Mouse (Mus musculus) CH12.LX (cell line): Measurements from ENCODE around the gene Ap4m1. TPM values are rescaled to one million over a fixed set of nuclear protein-coding genes. Genes with fewer than 3 reads are reported as not detected.

ENCODE experiments used
- DNase-seq: peaks from one replicate; pipeline ENCODE4 v3.0.0-alpha.2; 2013; ENCODE audit errors: extremely low read depth
- H3K27ac ChIP-seq: 2 replicates; pipeline ENCODE4 v1.5.1; 2012; ENCODE audit warnings: low read depth, mild to moderate bottlenecking, control low read depth, moderate library complexity; ENCODE audit not compliant: insufficient read depth
- H3K27me3 ChIP-seq: replicated peaks from 2 replicates; pipeline ENCODE3; 2012; ENCODE audit warnings: inconsistent platforms
- H3K36me3 ChIP-seq, 2 experiments: replicated peaks in 1 of 2; 2 replicates each; pipeline versions ENCODE3 to v1.6.1; 2012; ENCODE audit warnings: inconsistent platforms in 1 of 2, low read length in 1 of 2, mild to moderate bottlenecking in 1 of 2, mixed read lengths in 1 of 2, moderate library complexity in 1 of 2; ENCODE audit not compliant: control insufficient read depth in 1 of 2, insufficient read depth in 1 of 2
- H3K4me1 ChIP-seq, 2 experiments: 2 replicates each; pipeline ENCODE4 v1.6.1; 2012; ENCODE audit warnings: inconsistent platforms in 1 of 2, moderate library complexity in 1 of 2; ENCODE audit not compliant: insufficient read depth in 2 of 2, control insufficient read depth in 1 of 2
- H3K4me2 ChIP-seq: 2 replicates; pipeline ENCODE4 v1.6.1; 2012; ENCODE audit warnings: low read depth, mild to moderate bottlenecking, control low read depth; ENCODE audit not compliant: poor library complexity, insufficient read depth, severe bottlenecking
- H3K4me3 ChIP-seq, 3 experiments: fragments of 150-350 bp in 1 of 3; sonication (generic) in 1 of 3; replicated peaks in 1 of 3; 2 replicates each; pipeline versions ENCODE3 to v1.5.1; 2011 to 2012; ENCODE audit warnings: low read depth in 2 of 3, low read length in 2 of 3, mild to moderate bottlenecking in 2 of 3, moderate library complexity in 2 of 3, control low read depth in 1 of 3, improper control_type of control experiment in 1 of 3, inconsistent platforms in 1 of 3, mixed read lengths in 1 of 3; ENCODE audit not compliant: poor library complexity in 1 of 3
- H3K79me2 ChIP-seq: replicated peaks from 2 replicates; pipeline ENCODE4 v1.6.1; 2012; ENCODE audit warnings: mild to moderate bottlenecking, moderate library complexity; ENCODE audit not compliant: control insufficient read depth, poor library complexity, insufficient read depth, severe bottlenecking; ENCODE audit errors: extremely low read depth
- H3K9ac ChIP-seq: 2 replicates; pipeline ENCODE4 v1.6.1; 2012; ENCODE audit warnings: low read depth, mild to moderate bottlenecking, control low read depth, moderate library complexity; ENCODE audit not compliant: insufficient read depth
- H3K9me3 ChIP-seq: replicated peaks from 2 replicates; pipeline ENCODE3; 2012; ENCODE audit warnings: low read length, inconsistent platforms, mixed read lengths
- CTCF ChIP-seq, 2 experiments: IDR thresholded peaks in 1 of 2; conservative IDR thresholded peaks in 1 of 2; 2 replicates each; pipeline ENCODE4 v1.5.1; 2011 to 2012; ENCODE audit warnings: low read depth in 2 of 2, low read length in 2 of 2, improper control_type of control experiment in 1 of 2, inconsistent platforms in 1 of 2, mild to moderate bottlenecking in 1 of 2, moderate library complexity in 1 of 2
- E2F4 ChIP-seq: IDR thresholded peaks from 2 replicates; pipeline ENCODE4 v1.6.1; 2011; ENCODE audit warnings: low read depth, low read length, improper control_type of control experiment; ENCODE audit not compliant: insufficient replicate concordance
- ELF1 ChIP-seq: IDR thresholded peaks from 2 replicates; pipeline ENCODE4 v1.6.1; 2014; ENCODE audit warnings: low read depth, mild to moderate bottlenecking, inconsistent platforms, low read length, improper control_type of control experiment
- ETS1 ChIP-seq: conservative IDR thresholded peaks from 2 replicates; pipeline ENCODE4 v1.6.1; 2012; ENCODE audit warnings: low read depth, mild to moderate bottlenecking, inconsistent platforms, low read length, improper control_type of control experiment, moderate library complexity
- JUND ChIP-seq: conservative IDR thresholded peaks from 2 replicates; pipeline ENCODE4 v1.6.1; 2011; ENCODE audit warnings: low read depth, low read length, improper control_type of control experiment
- MAFK ChIP-seq: IDR thresholded peaks from 2 replicates; pipeline ENCODE4 v1.6.1; 2011; ENCODE audit warnings: low read length, improper control_type of control experiment; ENCODE audit not compliant: insufficient replicate concordance
- MXI1 ChIP-seq: IDR thresholded peaks from 2 replicates; pipeline ENCODE4 v1.6.1; 2011; ENCODE audit warnings: mild to moderate bottlenecking, low read depth, low read length, improper control_type of control experiment
- POLR2AphosphoS2 ChIP-seq: IDR thresholded peaks from 2 replicates; pipeline ENCODE4 v1.6.1; 2011; ENCODE audit warnings: low read depth, low read length, improper control_type of control experiment
- TBP ChIP-seq: conservative IDR thresholded peaks from 2 replicates; pipeline ENCODE4 v1.6.1; 2011; ENCODE audit warnings: low read depth, low read length, improper control_type of control experiment
- UBTF ChIP-seq: IDR thresholded peaks from 2 replicates; pipeline ENCODE4 v1.6.1; 2012; ENCODE audit warnings: low read depth, mild to moderate bottlenecking, inconsistent platforms, low read length, improper control_type of control experiment, moderate library complexity
- USF1 ChIP-seq: IDR thresholded peaks from 2 replicates; pipeline ENCODE4 v1.6.1; 2014; ENCODE audit warnings: low read depth, mild to moderate bottlenecking, inconsistent platforms, low read length, improper control_type of control experiment
- USF2 ChIP-seq: conservative IDR thresholded peaks from 2 replicates; pipeline ENCODE4 v1.6.1; 2011; ENCODE audit warnings: low read depth, low read length, improper control_type of control experiment
- dilution Hi-C: fragments of 300-500 bp; cut with MboI; formaldehyde crosslinking; loops from 2 replicates; pipeline ENCODE4 v1.14.3; 2020; ENCODE audit warnings: low sequenced_read_pairs; ENCODE audit not compliant: extremely low pct_unique_long_range_greater_than_20kb, extremely low pct_ligation_motif_present
- in situ Hi-C: fragments of 300-500 bp; cut with MboI; formaldehyde crosslinking; loops from 3 replicates; pipeline ENCODE4 v1.14.3; 2019; ENCODE audit warnings: low sequenced_read_pairs, low pct_ligation_motif_present, low pct_unique_long_range_greater_than_20kb, mixed read lengths
- polyA plus RNA-seq: library from polyadenylated mRNA; unstranded; fragments of >175 nt; gene quantifications from 2 replicates; pipeline ENCODE4 v1.2.1, GENCODE M21; 2012; ENCODE audit warnings: low read depth; ENCODE audit not compliant: insufficient read length
- total RNA-seq, 2 experiments: library from RNA; depleted of rRNA; stranded (reverse); fragments of 300-350 nt in 1 of 2; fragments of >200 nt in 1 of 2; gene quantifications; 2 replicates each; pipeline ENCODE4 v1.2.3; 2012 to 2014

Ap4m1 gene
- total and polyA plus RNA-seq, 3 experiments = 17.4 to 26.3 (median 21.5) TPM

GRCm38 (mm10) chr5:138229511-138229910 is 57.7 kb downstream of the Ap4m1 start:
- dilution Hi-C loops = no loop called here
- H3K36me3 ChIP-seq = no peaks in the 10 kb centered on the region

More at GRCm38 (mm10) chr5:138229511-138229910, 57.7 kb downstream of the Ap4m1 start:
- DNase-seq = no peak
- Histone ChIP-seq H3K4me3 (no peak overlapping the region), H3K27me3 (no peaks in the 10 kb centered on the region), H3K27ac (no peak overlapping the region), H3K9ac (no peak overlapping the region), H3K9me3 (no peaks in the 10 kb centered on the region), H3K4me2 (no peak overlapping the region), H3K4me1 (peaks cover 0 to 5% of the 10 kb centered on the region in 2 experiments; a peak in 2 of 4 replicates), H3K79me2 (no peaks in the 10 kb centered on the region)
- TF ChIP-seq CTCF (conservative IDR thresholded peaks at IDR 0.05 in 1 of 2, IDR thresholded peaks at IDR 0.05 in 1 of 2; ENCODE audit: low read depth in 2 of 2, low read length in 2 of 2) (no peak), USF2 (no peak), UBTF (no peak), MXI1 (no peak), JUND (no peak), USF1 (no peak), POLR2AphosphoS2 (no peak), ETS1 (no peak), E2F4 (no peak), ELF1 (no peak), TBP (no peak), MAFK (no peak)
- in situ Hi-C loops = loop anchor here (25.0 kb wide), 1 partner anchor 433 kb away; no protein-coding TSS in a partner anchor

Other genes starting within 250 kb of the Ap4m1 start
Only the 20 nearest of the 21 such genes appear.
- gene Azgp1, start 190.5 kb upstream of the Ap4m1 start, total RNA-seq (2012; rRNA removed) = not detected in 2 replicates
- not detected in 2 replicates for gene Azgp1, start 190.5 kb upstream of the Ap4m1 start, total RNA-seq (2014; rRNA removed)
- gene Azgp1, start 190.5 kb upstream of the Ap4m1 start, polyA plus RNA-seq = not detected in 2 replicates
- gene Smok3a, start 150.7 kb upstream of the Ap4m1 start, total RNA-seq (2012; rRNA removed) = not detected in 2 replicates
- gene Smok3a, start 150.7 kb upstream of the Ap4m1 start, total RNA-seq (2014; rRNA removed) = not detected in 2 replicates
- not detected in 2 replicates for gene Smok3a, start 150.7 kb upstream of the Ap4m1 start, polyA plus RNA-seq
- not detected in 2 replicates for gene Smok3b, start 150.6 kb upstream of the Ap4m1 start, total RNA-seq (2012; rRNA removed)
- gene Smok3b, start 150.6 kb upstream of the Ap4m1 start, total RNA-seq (2014; rRNA removed) = not detected in 2 replicates
- gene Smok3b, start 150.6 kb upstream of the Ap4m1 start, polyA plus RNA-seq = not detected in 2 replicates
- not detected in 2 replicates for gene Smok3c, start 118.8 kb upstream of the Ap4m1 start, total RNA-seq (2012; rRNA removed)
- not detected in 2 replicates for gene Smok3c, start 118.8 kb upstream of the Ap4m1 start, total RNA-seq (2014; rRNA removed)
- not detected in 2 replicates for gene Smok3c, start 118.8 kb upstream of the Ap4m1 start, polyA plus RNA-seq
- gene Zkscan1, start 86.9 kb upstream of the Ap4m1 start, total RNA-seq (2012; rRNA removed) = 9.5 and 10.5 TPM in 2 replicates
- 10.7 and 12.0 TPM in 2 replicates for gene Zkscan1, start 86.9 kb upstream of the Ap4m1 start, total RNA-seq (2014; rRNA removed)
- 8.9 and 9.2 TPM in 2 replicates for gene Zkscan1, start 86.9 kb upstream of the Ap4m1 start, polyA plus RNA-seq
- 9.0 and 10.8 TPM in 2 replicates for gene Zscan21, start 55.1 kb upstream of the Ap4m1 start, total RNA-seq (2012; rRNA removed)
- 9.0 and 9.6 TPM in 2 replicates for gene Zscan21, start 55.1 kb upstream of the Ap4m1 start, total RNA-seq (2014; rRNA removed)
- gene Zscan21, start 55.1 kb upstream of the Ap4m1 start, polyA plus RNA-seq = 12.1 and 13.6 TPM in 2 replicates
- gene Zfp113, start 16.3 kb upstream of the Ap4m1 start, total RNA-seq (2012; rRNA removed) = 5.2 and 5.8 TPM in 2 replicates
- gene Zfp113, start 16.3 kb upstream of the Ap4m1 start, total RNA-seq (2014; rRNA removed) = 5.5 and 7.0 TPM in 2 replicates
- 4.1 and 4.4 TPM in 2 replicates for gene Zfp113, start 16.3 kb upstream of the Ap4m1 start, polyA plus RNA-seq
- gene Cops6, start 10.9 kb upstream of the Ap4m1 start, total RNA-seq (2012; rRNA removed) = 78.4 and 80.6 TPM in 2 replicates
- gene Cops6, start 10.9 kb upstream of the Ap4m1 start, total RNA-seq (2014; rRNA removed) = 86.4 and 88.4 TPM in 2 replicates
- 205 and 210 TPM in 2 replicates for gene Cops6, start 10.9 kb upstream of the Ap4m1 start, polyA plus RNA-seq
- 146 and 193 TPM in 2 replicates for gene Mcm7, start 420 bp downstream of the Ap4m1 start, total RNA-seq (2012; rRNA removed)
- 206 and 209 TPM in 2 replicates for gene Mcm7, start 420 bp downstream of the Ap4m1 start, total RNA-seq (2014; rRNA removed)
- gene Mcm7, start 420 bp downstream of the Ap4m1 start, polyA plus RNA-seq = 267 and 277 TPM in 2 replicates
- gene Taf6, start 15.4 kb downstream of the Ap4m1 start, total RNA-seq (2012; rRNA removed) = 60.9 and 62.1 TPM in 2 replicates
- 59.8 and 60.2 TPM in 2 replicates for gene Taf6, start 15.4 kb downstream of the Ap4m1 start, total RNA-seq (2014; rRNA removed)
- 56.8 and 61.5 TPM in 2 replicates for gene Taf6, start 15.4 kb downstream of the Ap4m1 start, polyA plus RNA-seq
- gene Cnpy4, start 15.5 kb downstream of the Ap4m1 start, total RNA-seq (2012; rRNA removed) = 19.2 and 22.5 TPM in 2 replicates
- 21.6 and 26.7 TPM in 2 replicates for gene Cnpy4, start 15.5 kb downstream of the Ap4m1 start, total RNA-seq (2014; rRNA removed)
- 24.9 and 31.0 TPM in 2 replicates for gene Cnpy4, start 15.5 kb downstream of the Ap4m1 start, polyA plus RNA-seq
- 0.84 and 1.4 TPM in 2 replicates for gene Mblac1, start 22.3 kb downstream of the Ap4m1 start, total RNA-seq (2012; rRNA removed)
- 0.17 TPM in 1 of 2 replicates, not detected in the other for gene Mblac1, start 22.3 kb downstream of the Ap4m1 start, total RNA-seq (2014; rRNA removed)
- gene Mblac1, start 22.3 kb downstream of the Ap4m1 start, polyA plus RNA-seq = 0.31 and 0.41 TPM in 2 replicates
- not detected in 2 replicates for gene Nxpe5, start 53.9 kb downstream of the Ap4m1 start, total RNA-seq (2012; rRNA removed)
- gene Nxpe5, start 53.9 kb downstream of the Ap4m1 start, total RNA-seq (2014; rRNA removed) = not detected in 2 replicates
- not detected in 2 replicates for gene Nxpe5, start 53.9 kb downstream of the Ap4m1 start, polyA plus RNA-seq
- 42.0 and 44.0 TPM in 2 replicates for gene Lamtor4, start 83.5 kb downstream of the Ap4m1 start, total RNA-seq (2012; rRNA removed)
- 40.1 and 40.3 TPM in 2 replicates for gene Lamtor4, start 83.5 kb downstream of the Ap4m1 start, total RNA-seq (2014; rRNA removed)
- gene Lamtor4, start 83.5 kb downstream of the Ap4m1 start, polyA plus RNA-seq = 24.5 and 35.5 TPM in 2 replicates
- gene BC037034, start 92.0 kb downstream of the Ap4m1 start, total RNA-seq (2012; rRNA removed) = 11.2 and 15.9 TPM in 2 replicates
- 4.4 and 4.5 TPM in 2 replicates for gene BC037034, start 92.0 kb downstream of the Ap4m1 start, total RNA-seq (2014; rRNA removed)
- 15.4 and 15.6 TPM in 2 replicates for gene BC037034, start 92.0 kb downstream of the Ap4m1 start, polyA plus RNA-seq
- 0.21 and 0.25 TPM in 2 replicates for gene Gal3st4, start 100.8 kb downstream of the Ap4m1 start, total RNA-seq (2012; rRNA removed)
- gene Gal3st4, start 100.8 kb downstream of the Ap4m1 start, total RNA-seq (2014; rRNA removed) = not detected in 2 replicates
- gene Gal3st4, start 100.8 kb downstream of the Ap4m1 start, polyA plus RNA-seq = not detected in 2 replicates
- not detected in 2 replicates for gene Gm43720, start 108.0 kb downstream of the Ap4m1 start, total RNA-seq (2012; rRNA removed)
- not detected in 2 replicates for gene Gm43720, start 108.0 kb downstream of the Ap4m1 start, total RNA-seq (2014; rRNA removed)
- not detected in 2 replicates for gene Gm43720, start 108.0 kb downstream of the Ap4m1 start, polyA plus RNA-seq
- gene Gpc2, start 108.0 kb downstream of the Ap4m1 start, total RNA-seq (2012; rRNA removed) = not detected in 2 replicates
- not detected in 2 replicates for gene Gpc2, start 108.0 kb downstream of the Ap4m1 start, total RNA-seq (2014; rRNA removed)
- not detected in 2 replicates for gene Gpc2, start 108.0 kb downstream of the Ap4m1 start, polyA plus RNA-seq
- gene Stag3, start 108.2 kb downstream of the Ap4m1 start, total RNA-seq (2012; rRNA removed) = not detected in 2 replicates
- gene Stag3, start 108.2 kb downstream of the Ap4m1 start, total RNA-seq (2014; rRNA removed) = not detected in 2 replicates
- not detected in 2 replicates for gene Stag3, start 108.2 kb downstream of the Ap4m1 start, polyA plus RNA-seq
- 0.21 TPM in 1 of 2 replicates, not detected in the other for gene Pvrig, start 170.0 kb downstream of the Ap4m1 start, total RNA-seq (2012; rRNA removed)
- gene Pvrig, start 170.0 kb downstream of the Ap4m1 start, total RNA-seq (2014; rRNA removed) = 0.23 and 0.87 TPM in 2 replicates
- gene Pvrig, start 170.0 kb downstream of the Ap4m1 start, polyA plus RNA-seq = 0.45 and 0.50 TPM in 2 replicates